Mouse (Mus musculus): Measurements from ENCODE around the gene Cnnm2. TPM values are rescaled to one million over a fixed set of nuclear protein-coding genes. Genes with fewer than 3 reads are reported as not detected.
"Not testable (repeated sequence)": the region's sequence is repeated elsewhere in the genome, so short reads cannot be mapped to it uniquely, and the experiment has no call there.

Gene Cnnm2
- polyA plus RNA-seq, 2 experiments = 4.8 to 6.7 TPM

DNA sequence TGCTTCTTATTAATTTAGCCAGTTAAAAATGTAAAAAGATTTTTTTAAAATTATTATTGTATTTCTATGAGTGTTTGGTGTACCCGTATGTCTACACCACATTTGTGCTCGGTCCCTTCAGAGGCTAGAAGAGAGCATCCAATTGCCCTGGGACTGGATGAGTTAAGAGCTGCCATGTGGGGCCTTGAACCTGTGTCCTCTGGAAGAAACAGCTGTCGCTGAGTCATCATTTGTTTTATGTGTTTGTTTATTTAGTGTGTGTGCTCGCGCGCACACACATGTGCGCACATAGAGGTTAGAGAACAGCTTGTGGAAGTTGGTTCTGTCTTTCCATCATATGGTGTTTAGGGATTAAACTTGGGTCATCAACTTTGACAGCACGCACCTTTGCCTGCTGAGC, 35.3 kb upstream of the Cnnm2 start:
- 97% methylated on average over 8 of the region's 8 CpGs for WGBS
- Histone ChIP-seq H3K4me2 (replicated peaks; ENCODE audit: low read depth, low read length, severe bottlenecking) (no peak overlapping the region), H3K36me3 (ENCODE audit: control insufficient read depth, insufficient read depth, low read length) (peaks cover 21% of the 10 kb centered on the region), H3K4me3 (replicated peaks; ENCODE audit: low read length) (no peak overlapping the region), H3K27ac (replicated peaks; ENCODE audit: low read depth, low read length) (no peak overlapping the region), H3K9me3 (ENCODE audit: control insufficient read depth, low read length) (no peaks in the 10 kb centered on the region), H3K27me3 (ENCODE audit: control insufficient read depth, insufficient read depth, low read length) (no peaks in the 10 kb centered on the region), H3K9ac (ENCODE audit: low read depth, low read length, severe bottlenecking) (no peak overlapping the region), H3K4me1 (ENCODE audit: control insufficient read depth, insufficient read depth, low read length) (no peaks in the 10 kb centered on the region)
- ATAC-seq (ENCODE audit: low FRiP score, low read depth) (no peak), DNase-seq (ENCODE audit: low spot score) (no peak)
- TF ChIP-seq POLR2A (IDR thresholded peaks at IDR 0.05; ENCODE audit: borderline replicate concordance, extremely low read depth, insufficient read depth, insufficient read length) = no peak

- Histone ChIP-seq H3K36me3 (ENCODE audit: control insufficient read depth, insufficient read depth, low read length) (peaks cover 21% of the 10 kb centered on the region), H3K4me1 (ENCODE audit: control insufficient read depth, insufficient read depth, low read length) (no peaks in the 10 kb centered on the region), H3K27me3 (ENCODE audit: control insufficient read depth, insufficient read depth, low read length) (no peaks in the 10 kb centered on the region), H3K27ac (replicated peaks; ENCODE audit: low read depth, low read length) (no peak overlapping the region), H3K4me3 (replicated peaks; ENCODE audit: low read length) (no peak overlapping the region), H3K9me3 (ENCODE audit: control insufficient read depth, low read length) (no peaks in the 10 kb centered on the region), H3K4me2 (replicated peaks; ENCODE audit: low read depth, low read length, severe bottlenecking) (no peak overlapping the region), H3K9ac (ENCODE audit: low read depth, low read length, severe bottlenecking) (no peak overlapping the region)
- WGBS = 56% methylated on average over 8 of the region's 8 CpGs
- no peak for ATAC-seq (ENCODE audit: low FRiP score, low read depth)
- no peak for TF ChIP-seq POLR2A (IDR thresholded peaks at IDR 0.05; ENCODE audit: borderline replicate concordance, extremely low read depth, insufficient read depth, insufficient read length)
- no peak for DNase-seq (ENCODE audit: low spot score)
These were observed 34.2 kb upstream of the Cnnm2 start for GRCm38 (mm10) chr19:46727140-46727736.

DNA sequence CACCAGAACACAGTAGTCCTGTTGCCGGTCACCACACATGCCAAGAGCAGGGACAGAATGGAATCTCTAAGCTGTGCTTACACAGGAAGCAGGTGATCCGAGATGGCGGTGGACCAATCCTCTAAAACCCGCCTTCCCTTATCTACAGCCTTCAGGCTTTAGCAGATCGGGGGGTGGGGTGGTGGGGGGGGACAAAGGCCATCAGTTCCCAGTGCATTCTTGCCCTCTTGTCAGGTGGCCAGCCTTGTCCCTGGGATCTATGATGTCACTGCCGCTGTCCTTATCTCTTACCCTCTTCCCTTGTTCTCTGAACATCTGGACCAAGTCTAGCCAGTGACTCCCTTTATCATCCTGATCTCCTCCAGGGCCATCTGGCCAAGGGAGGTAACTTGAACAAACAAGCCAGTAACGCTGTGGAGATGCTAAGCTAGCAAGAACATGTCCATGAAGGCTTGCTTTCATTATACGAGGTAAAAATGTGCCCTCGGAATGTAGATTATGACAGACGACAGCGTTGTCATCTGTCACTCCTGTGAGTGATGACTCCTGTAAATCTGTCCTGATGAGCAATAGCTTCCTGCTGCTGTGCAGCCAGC, 33.4 kb upstream of the Cnnm2 start:
- Histone ChIP-seq H3K9me3 (ENCODE audit: control insufficient read depth, low read length) (no peaks in the 10 kb centered on the region), H3K27me3 (ENCODE audit: control insufficient read depth, insufficient read depth, low read length) (no peaks in the 10 kb centered on the region), H3K4me3 (replicated peaks; ENCODE audit: low read length) (no peak overlapping the region), H3K4me2 (replicated peaks; ENCODE audit: low read depth, low read length, severe bottlenecking) (no peak overlapping the region), H3K9ac (ENCODE audit: low read depth, low read length, severe bottlenecking) (no peak overlapping the region), H3K4me1 (ENCODE audit: control insufficient read depth, insufficient read depth, low read length) (no peaks in the 10 kb centered on the region), H3K36me3 (ENCODE audit: control insufficient read depth, insufficient read depth, low read length) (peaks cover 21% of the 10 kb centered on the region), H3K27ac (replicated peaks; ENCODE audit: low read depth, low read length) (no peak overlapping the region)
- TF ChIP-seq POLR2A (IDR thresholded peaks at IDR 0.05; ENCODE audit: borderline replicate concordance, extremely low read depth, insufficient read depth, insufficient read length) = no peak
- ATAC-seq (ENCODE audit: low FRiP score, low read depth) (no peak), DNase-seq (ENCODE audit: low spot score) (no peak)
- WGBS = 57% methylated on average over 11 of the region's 11 CpGs

DNA sequence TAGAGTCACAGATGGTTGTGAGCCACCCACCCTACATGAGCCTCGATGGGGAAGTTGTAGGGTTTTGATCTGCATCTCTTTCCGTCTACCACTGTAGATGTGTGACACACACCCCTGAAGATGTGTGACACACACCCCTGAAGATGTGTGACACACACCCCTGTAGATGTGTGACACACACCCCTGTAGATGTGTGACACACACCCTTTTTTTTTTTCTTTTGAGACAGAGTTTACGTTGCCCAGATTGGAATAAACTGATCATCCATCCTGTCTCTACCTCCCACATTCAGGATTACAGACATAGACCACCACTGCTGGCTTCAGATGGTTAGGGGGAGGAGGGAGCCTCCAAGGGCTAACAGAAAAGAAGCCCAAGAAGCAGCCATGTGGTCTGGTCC, 32.5 kb upstream of the Cnnm2 start:
- DNase-seq (ENCODE audit: low spot score) (no peak), ATAC-seq (ENCODE audit: low FRiP score, low read depth) (no peak)
- H3K9me3 ChIP-seq (ENCODE audit: control insufficient read depth, low read length) = no peaks in the 10 kb centered on the region
- H3K4me3 ChIP-seq (replicated peaks; ENCODE audit: low read length) = no peak overlapping the region
- no peak for TF ChIP-seq POLR2A (IDR thresholded peaks at IDR 0.05; ENCODE audit: borderline replicate concordance, extremely low read depth, insufficient read depth, insufficient read length)
- H3K27ac ChIP-seq (replicated peaks; ENCODE audit: low read depth, low read length) = no peak overlapping the region
- no peaks in the 10 kb centered on the region for H3K4me1 ChIP-seq (ENCODE audit: control insufficient read depth, insufficient read depth, low read length)
- 76% methylated on average over 3 of the region's 3 CpGs for WGBS
- peaks cover 21% of the 10 kb centered on the region for H3K36me3 ChIP-seq (ENCODE audit: control insufficient read depth, insufficient read depth, low read length)
- H3K9ac ChIP-seq (ENCODE audit: low read depth, low read length, severe bottlenecking) = no peak overlapping the region
- no peaks in the 10 kb centered on the region for H3K27me3 ChIP-seq (ENCODE audit: control insufficient read depth, insufficient read depth, low read length)
- H3K4me2 ChIP-seq (replicated peaks; ENCODE audit: low read depth, low read length, severe bottlenecking) = no peak overlapping the region

- no peak for TF ChIP-seq POLR2A (IDR thresholded peaks at IDR 0.05; ENCODE audit: borderline replicate concordance, extremely low read depth, insufficient read depth, insufficient read length)
- Histone ChIP-seq H3K27me3 (ENCODE audit: control insufficient read depth, insufficient read depth, low read length) (no peaks in the 10 kb centered on the region), H3K4me3 (replicated peaks; ENCODE audit: low read length) (no peak overlapping the region), H3K4me2 (replicated peaks; ENCODE audit: low read depth, low read length, severe bottlenecking) (no peak overlapping the region), H3K27ac (replicated peaks; ENCODE audit: low read depth, low read length) (no peak overlapping the region), H3K4me1 (ENCODE audit: control insufficient read depth, insufficient read depth, low read length) (no peaks in the 10 kb centered on the region), H3K36me3 (ENCODE audit: control insufficient read depth, insufficient read depth, low read length) (peaks cover 9% of the 10 kb centered on the region; the same call in 1 of the 2 replicates), H3K9ac (ENCODE audit: low read depth, low read length, severe bottlenecking) (no peak overlapping the region), H3K9me3 (ENCODE audit: control insufficient read depth, low read length) (no peaks in the 10 kb centered on the region)
- WGBS = 91% methylated on average over 10 of the region's 10 CpGs
- ATAC-seq (ENCODE audit: low FRiP score, low read depth) = no peak
- no peak for DNase-seq (ENCODE audit: low spot score)
These were observed 30.0 kb upstream of the Cnnm2 start for GRCm38 (mm10) chr19:46731351-46731750.

DNA sequence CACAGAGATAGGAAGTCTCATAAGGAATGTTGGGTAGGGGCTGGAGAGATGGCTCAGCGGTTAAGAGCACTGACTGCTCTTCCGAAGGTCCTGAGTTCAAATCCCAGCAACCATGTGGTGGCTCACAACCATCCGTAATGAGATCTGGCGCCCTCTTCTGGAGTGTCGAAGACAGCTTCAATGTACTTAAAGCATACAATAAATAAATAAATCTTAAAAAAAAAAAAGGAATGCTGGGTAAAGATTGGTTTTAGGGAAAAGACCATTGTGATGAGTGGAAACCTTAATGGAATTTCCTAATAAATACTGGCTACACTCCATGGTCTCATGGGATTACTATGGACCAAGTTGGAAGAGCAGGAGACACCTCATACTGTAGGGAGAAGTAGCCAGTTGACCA, 28.7 kb upstream of the Cnnm2 start:
- H3K27me3 ChIP-seq (ENCODE audit: control insufficient read depth, insufficient read depth, low read length); DNase-seq (ENCODE audit: low spot score); H3K4me2 ChIP-seq (replicated peaks; ENCODE audit: low read depth, low read length, severe bottlenecking); H3K27ac ChIP-seq (replicated peaks; ENCODE audit: low read depth, low read length); H3K4me3 ChIP-seq (replicated peaks; ENCODE audit: low read length); H3K4me1 ChIP-seq (ENCODE audit: control insufficient read depth, insufficient read depth, low read length); H3K9ac ChIP-seq (ENCODE audit: low read depth, low read length, severe bottlenecking); ATAC-seq (ENCODE audit: low FRiP score, low read depth); H3K9me3 ChIP-seq (ENCODE audit: control insufficient read depth, low read length): not testable (repeated sequence)
- H3K36me3 ChIP-seq (ENCODE audit: control insufficient read depth, insufficient read depth, low read length) = peaks cover 12% of the 10 kb centered on the region; the same call in 1 of the 2 replicates
- WGBS = 97% methylated on average over 5 of the region's 5 CpGs
